Mouse (Mus musculus) embryo, embryonic 10 days (tissue): ENCODE measurements around the gene Cat.

Source experiments
- DNase-seq: peaks from one replicate; pipeline ENCODE4 v3.0.0-alpha.2; 2015; ENCODE audit warnings: low spot score

Gene Cat

GRCm38 (mm10) chr2:103484617-103485401 is at the start of gene Cat:
Gene Cat (minus strand): TSS chr2:103485160.
- peak; percentile 96 for DNase-seq

- DNase-seq, result no peak
Observed at GRCm38 (mm10) chr2:103525596-103525995, 40.6 kb upstream of the Cat start.

GRCm38 (mm10) chr2:103516472-103516871 is 31.5 kb upstream of the Cat start:
- no peak for DNase-seq

DNA sequence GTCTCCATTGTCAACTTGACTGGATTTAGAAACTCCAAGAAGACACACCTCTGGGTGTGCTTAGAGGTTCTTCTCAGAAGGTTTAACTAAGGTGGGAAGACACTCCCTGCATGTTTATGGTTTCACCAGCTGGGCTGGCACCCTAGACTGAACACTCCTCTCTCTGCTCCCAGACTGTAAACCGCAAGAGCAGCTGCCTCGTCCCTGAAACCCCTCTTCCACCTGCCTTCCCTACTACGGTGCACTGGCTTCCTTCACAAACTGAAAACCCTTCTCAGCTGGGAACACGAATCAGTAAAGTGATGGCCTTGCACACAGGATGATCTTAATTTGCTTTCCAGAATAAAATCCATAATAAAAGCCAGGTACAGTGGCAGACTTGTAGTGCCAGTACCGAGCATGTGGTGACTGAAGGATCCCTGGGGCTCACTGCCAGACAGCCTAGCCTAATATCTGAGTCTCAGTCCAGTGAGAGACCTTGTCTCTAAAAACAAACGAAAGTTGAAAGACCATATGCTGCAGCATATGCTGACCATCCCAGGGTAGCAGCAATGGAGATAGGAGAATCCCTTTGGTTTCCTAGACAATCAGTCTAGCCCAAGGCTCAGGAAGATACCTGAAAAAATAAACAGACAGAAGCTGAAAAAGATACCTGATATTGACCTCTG is 30.7 kb upstream of the Cat start:
- DNase-seq, result no peak

GRCm38 (mm10) chr2:103512066-103512795 is 27.3 kb upstream of the Cat start:
- no peak for DNase-seq

GRCm38 (mm10) chr2:103511631-103512030 is 26.7 kb upstream of the Cat start:
- no peak for DNase-seq

- no peak for DNase-seq
Observed at GRCm38 (mm10) chr2:103511042-103511441, 26.1 kb upstream of the Cat start.

DNA sequence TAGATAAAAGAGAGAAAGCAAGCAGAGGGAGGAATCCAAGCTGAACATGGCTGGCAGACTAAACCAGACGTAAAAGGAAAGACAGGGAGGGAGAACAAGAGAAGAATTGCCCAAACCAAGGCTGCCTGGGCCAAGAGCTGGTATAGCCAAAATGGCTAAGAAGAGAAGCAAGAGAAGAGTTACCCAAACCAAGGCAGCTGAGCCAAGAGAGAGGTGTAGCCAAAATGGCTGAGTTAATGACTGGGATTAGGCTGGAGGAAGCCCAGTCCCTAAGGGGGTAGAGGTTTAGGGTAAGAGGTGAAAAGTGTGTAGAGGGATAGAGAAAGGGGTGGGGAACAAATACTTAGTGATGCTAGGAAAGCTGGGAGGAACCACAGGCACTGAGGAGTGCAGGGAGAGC is 22.7 kb upstream of the Cat start:
- no peak for DNase-seq

GRCm38 (mm10) chr2:103505956-103506355 is 21.0 kb upstream of the Cat start:
- DNase-seq, result no peak

- no peak for DNase-seq
Observed at GRCm38 (mm10) chr2:103504463-103504862, 19.5 kb upstream of the Cat start.

DNA sequence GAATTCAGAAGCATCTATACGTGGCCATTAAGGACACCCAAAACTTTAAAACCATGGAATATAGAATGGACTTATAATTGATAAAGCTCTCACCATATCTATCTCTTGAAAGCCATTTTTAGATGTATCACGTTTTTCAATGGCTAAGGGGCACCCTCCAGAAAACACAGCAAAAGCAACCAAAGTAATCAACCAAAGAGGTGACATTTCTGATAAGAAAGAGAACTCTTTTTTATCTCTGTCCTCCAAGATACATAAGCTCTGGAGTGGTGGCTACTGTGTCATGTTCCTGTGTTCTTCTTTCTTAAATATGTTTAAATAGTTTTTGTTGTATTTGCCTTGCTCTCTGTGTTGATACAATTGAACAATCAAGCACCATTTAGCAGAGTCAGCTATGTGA is 15.8 kb upstream of the Cat start:
- DNase-seq, result no peak

- no peak for DNase-seq
Observed at GRCm38 (mm10) chr2:103495633-103496418, 10.9 kb upstream of the Cat start.

DNA sequence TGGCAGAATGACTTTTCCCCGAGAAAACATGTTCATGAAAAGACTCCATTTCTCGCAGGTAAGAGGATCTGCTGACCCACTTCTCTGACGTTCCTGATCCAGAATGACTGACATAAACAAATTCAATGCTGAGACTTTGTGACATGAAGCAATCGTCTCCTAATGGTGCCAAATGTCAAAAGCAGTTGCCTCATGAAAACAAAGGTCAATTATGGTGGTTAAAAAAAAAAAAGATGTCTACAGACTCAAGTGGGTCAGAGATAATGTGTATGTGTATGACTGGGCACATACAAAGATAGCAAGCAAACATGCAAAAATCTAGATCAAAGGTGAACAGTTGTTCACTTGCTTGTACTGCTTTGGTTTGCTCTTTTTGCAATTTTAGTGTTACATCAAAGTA is 8.9 kb upstream of the Cat start:
- DNase-seq, result no peak

DNA sequence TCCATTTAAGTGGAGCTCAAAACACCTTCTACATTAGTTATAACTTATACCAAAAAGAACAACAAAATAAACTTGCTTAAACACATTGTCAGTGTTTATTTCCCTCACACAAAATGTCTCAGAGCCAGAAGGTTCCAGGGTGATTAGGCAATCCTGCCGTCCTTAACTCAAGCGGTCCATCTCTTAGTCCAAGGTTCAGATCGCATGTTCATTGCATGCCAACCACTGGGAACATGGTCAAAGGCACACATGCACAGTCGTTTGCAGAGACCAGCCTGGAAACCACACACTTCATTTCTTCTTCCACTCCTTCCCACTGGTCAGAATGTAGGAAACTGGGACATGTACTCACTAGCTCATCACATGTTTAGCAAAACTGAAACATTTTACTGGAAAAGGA is 7.6 kb upstream of the Cat start:
- no peak for DNase-seq

GRCm38 (mm10) chr2:103483986-103484520 is 907 bp downstream of the Cat start:
- DNase-seq, result no peak

DNA sequence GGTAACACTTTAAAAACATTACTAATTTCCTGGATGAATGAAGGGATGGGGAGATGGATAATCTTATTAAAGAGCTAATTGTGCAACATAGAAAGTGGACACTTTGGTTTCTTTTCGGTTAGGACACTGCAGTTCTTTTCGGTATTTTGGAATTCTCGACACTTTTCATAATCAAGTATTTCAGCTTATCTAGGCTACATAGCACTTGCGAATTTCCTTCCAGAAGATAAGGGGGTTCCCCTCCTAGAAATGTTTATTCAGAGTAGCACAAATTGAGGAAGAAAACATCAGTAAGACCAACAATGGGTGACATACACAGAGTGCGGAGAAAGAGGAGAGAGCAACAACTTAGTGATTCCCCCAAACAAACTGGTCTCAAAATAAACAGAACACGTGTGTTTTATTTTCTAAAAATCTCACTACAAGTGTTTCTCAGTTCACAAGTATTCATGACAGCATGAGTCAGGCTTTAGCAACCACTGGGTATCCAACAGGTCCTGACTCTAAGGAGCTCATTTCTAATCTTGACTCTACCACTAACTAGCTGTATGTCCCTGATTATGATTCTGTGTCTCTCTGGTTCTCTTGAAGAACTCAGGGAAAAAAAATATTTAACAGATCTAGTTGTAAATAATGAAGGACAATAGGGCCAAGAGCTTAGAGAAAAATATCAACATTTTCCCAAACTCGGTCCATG is 1.5 kb downstream of the Cat start:
- no peak for DNase-seq

GRCm38 (mm10) chr2:103481314-103482231 is 3.4 kb downstream of the Cat start:
- no peak for DNase-seq

DNA sequence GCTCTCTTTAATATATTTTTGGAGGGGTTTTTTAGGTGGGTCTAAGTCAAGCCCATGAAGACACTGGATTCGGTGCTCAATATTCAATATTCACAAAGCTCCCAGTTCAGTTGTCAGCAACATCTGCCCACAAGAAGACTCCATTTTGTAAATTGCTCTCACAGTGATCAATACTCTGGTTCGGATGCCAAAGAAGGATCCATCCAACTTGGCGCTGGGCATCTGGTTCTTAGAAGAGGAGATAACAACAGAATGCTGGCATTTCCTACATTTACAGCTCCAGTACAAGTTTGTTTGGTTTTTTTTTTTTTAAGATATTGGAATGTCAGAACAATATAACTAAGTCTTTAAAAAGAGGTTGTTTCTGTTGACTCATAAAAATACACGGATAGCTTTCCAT is 4.1 kb downstream of the Cat start:
- DNase-seq, result no peak

DNA sequence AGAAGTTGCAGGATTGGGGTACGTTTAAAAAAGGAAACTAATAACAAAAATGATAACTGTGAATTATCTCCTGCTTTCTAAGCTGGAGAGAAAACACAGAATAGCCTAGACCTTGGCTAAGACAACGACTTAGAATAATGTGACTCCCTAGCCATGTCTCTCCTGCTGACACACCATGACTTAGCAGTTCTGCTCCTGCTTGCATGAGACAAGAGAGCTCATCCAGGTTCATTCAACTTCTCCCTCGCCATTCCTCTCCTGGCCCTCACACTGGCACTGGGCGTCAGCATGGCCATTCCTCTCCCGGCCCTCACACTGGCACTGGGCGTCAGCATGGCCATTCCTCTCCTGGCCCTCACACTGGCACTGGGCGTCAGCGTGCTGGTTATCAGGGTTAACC is 4.7 kb downstream of the Cat start:
- DNase-seq, result no peak

DNA sequence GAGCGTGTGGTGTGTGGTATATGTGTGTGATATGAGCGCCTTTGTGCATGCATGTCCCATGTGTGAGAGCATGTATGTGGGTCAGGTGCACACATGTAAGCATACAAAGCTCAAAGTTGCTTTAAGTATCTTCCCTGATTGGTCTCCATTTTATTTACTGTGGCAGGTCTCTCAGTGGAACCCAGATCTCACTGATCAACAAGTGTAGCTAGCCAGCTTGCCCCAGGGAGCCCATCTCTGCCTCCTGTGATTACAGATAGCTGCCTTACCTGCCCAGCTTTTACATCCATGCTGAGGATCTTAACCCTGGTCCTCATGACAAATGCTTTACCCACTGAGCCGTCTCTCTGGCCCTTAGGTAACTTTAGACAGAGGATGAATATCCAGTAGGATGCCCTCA is 6.6 kb downstream of the Cat start:
- no peak for DNase-seq
